Mouse (Mus musculus) cerebellum, adult 9-11 months (tissue): ENCODE measurements around the gene Peli1.

ENCODE experiments used
- DNase-seq: peaks from one replicate; pipeline ENCODE4 v3.0.0; 2022

Gene Peli1

DNA sequence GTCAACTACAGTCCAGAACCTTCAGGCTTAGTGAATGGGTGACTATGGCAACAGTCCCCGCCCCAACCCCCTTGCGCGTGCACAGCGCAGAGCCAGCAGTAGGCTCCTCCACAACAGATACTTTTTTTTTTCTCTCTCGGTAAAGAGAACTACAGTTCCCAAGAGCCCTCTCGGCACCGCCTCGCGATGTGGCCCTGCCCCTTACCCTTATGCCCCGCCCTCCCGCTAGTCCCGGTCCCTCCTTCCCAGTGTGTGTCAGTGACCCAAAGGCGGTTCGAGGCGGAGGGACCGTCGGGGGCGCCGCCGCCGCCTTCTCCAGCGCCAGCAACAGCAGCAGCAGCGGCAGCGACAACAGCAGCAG, at the start of gene Peli1:
Peli1 (plus strand) TSS at position 225 of the 361 bp plus-strand sequence.
- peak; percentile 93 for DNase-seq

- DNase-seq, result no peak
Observed at GRCm38 (mm10) chr11:21042590-21042989, 48.5 kb upstream of the Peli1 start.

DNA sequence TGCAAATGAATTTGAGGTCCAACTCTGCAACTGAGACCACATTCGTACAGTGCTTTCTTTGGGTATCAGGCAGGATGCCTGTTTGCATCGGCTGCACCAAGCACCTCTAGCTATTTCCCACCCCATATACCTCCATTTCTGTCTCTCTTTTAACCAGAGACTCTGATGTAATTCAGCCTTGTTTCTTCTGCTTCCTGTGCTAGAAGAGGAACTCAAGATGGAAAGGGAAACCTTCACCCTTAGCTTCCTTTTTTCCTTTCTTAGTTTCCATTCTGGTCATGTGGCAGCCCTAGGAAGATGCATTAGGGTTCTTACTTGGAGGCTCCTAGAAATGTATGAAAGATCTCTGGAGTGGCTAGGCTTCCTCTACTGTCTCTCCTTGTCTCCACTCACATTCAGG, 44.9 kb upstream of the Peli1 start:
- no peak for DNase-seq

- DNase-seq, result no peak
Observed at GRCm38 (mm10) chr11:21047921-21048320, 43.2 kb upstream of the Peli1 start.

GRCm38 (mm10) chr11:21051716-21052115, 39.4 kb upstream of the Peli1 start:
- no peak for DNase-seq

DNA sequence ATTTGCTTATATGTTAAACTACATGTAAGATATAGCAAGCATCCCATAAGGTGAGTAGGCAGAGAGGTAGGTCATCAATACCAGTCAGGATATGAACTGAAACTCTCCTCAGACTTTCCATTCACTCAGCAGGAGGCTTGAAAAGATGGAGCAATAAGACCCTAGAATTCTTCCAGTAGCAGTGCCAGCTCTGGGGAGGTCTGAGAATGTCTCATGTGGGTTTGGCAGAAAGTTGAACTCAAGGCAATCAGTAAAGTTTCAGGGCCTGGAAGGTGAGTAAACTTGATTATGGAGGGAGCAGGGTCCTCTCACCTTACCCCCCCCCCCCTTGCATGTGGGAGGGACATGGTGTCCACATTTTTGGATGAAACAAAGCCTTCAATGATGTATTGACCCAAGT, 36.5 kb upstream of the Peli1 start:
- DNase-seq, result no peak

DNA sequence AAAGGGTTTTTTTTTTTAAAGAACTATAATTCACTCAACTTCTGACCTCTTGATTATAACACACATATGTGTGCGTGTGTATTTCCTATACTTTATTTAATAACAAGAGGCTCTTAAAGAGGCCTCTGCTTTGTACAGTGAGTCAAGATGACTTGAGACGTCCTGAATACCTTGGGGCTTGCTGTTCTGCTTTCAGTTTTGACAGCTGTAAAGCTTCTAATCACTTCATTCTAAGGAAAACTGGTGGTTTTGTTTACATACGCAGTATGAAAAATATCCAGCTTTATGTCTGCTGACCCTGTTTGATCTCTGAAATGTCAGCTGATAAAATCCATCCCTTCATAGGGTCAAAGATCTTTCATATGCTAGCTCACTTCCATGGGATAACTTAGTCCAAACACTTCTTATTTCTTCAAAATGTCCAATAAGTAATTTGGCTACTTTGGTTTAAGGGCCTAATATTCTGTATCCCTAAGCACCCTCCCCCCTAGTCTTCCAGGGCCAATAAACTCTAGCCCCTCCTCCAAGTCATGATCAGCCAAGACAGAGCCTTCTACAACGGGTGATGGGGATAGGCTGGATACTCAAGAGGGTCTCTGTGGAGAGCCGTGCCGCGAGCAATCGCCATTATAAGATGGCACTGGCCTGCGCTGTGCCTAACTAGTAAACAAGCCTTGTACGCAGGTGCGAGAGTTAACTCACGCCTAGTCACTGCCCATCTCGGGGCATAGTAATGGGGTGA, 34.8 kb upstream of the Peli1 start:
- no peak for DNase-seq

DNA sequence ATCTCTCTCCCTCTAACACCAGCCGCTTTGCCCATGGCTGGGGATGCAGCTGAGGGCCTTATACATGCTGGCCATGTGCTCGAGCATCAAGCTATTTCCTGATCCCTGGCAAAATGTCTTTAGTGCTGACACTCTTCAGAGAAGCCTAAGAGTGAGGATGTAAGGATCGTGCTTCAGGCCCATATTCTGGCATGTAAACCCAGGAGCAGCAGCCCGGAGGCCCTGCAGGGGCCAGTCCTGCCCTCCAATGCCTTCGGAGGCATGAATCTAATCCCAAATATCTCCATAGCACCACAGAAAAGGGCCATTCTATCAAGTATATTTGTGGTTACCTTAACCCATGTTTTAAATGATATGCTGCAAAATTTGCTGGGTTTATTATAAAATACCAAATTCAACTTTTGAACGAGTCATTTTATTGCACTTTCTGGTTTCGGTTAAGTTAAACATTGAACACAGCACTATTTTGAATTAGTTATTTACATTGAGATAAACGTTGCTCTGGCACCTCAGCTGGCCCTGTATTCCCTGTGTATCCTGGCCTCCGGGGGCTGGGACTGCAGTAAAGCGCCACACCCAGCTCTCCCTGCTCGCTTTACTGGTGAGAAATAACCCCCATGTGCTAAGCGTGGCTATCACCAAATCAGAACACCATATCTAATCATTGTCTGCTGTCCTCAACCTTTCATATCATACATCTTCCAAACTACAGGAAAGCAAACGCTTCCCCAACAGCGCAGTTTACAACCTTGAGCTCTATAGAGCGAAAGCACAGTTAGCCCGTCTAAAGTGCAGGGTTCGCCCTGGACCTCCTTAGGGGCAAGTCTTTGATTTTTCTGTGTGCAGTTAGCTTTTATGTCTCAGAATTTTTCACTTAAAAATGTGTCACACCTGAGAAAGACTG, 33.3 kb upstream of the Peli1 start:
- no peak for DNase-seq

GRCm38 (mm10) chr11:21058415-21058781, 32.7 kb upstream of the Peli1 start:
- DNase-seq, result no peak

DNA sequence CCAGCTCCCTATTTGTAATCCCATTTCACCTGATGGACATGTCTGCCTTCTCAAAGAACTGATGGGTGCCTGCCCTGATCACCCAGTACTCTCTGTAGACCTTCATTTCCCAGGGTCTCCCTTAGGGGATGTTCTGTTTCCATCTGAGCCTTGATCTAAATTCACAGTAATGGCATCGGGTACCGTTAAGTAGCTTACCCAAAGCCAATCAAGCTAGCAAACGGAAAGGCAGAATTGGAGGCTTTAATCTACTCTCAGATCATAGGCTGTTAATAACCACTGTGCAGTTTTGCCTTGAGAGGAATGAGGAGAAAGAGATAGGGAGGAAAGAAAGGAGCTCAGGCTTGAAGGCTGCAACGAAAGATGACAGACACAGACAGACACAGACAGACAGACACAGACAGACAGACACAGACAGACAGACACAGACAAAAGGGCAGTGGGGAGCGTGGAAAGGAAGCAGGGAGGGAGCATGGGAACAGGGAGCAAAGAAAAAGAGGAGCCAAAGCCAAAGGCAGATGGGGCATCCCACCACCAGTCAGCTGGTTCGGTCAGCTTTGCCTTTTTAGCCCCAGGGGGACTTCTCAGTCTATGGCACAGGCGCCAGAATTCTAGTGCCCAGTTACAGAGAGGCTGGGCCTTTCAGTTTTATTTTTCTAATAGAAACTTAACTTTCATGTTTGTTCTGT, 30.6 kb upstream of the Peli1 start:
- DNase-seq, result no peak

- no peak for DNase-seq
Observed at GRCm38 (mm10) chr11:21061075-21061403, 30.1 kb upstream of the Peli1 start.

GRCm38 (mm10) chr11:21061431-21061830, 29.7 kb upstream of the Peli1 start:
- no peak for DNase-seq

DNA sequence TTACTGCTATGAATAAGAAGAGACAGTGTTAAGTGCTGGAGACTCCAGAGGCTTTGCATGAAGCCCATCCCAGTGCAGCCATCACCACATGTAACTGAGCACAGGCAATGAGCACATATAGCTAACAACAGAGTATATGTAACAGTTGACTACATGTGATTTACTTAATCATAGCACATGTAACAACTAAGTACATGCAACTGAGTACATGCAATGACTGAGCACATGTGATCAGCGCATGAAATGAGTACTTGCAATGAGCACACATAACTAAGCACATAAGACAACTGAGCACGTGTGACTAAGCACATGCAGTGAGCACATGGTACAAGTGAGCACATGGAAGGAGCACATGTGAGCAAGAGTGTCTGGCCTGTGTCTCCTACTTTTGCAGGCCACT, 29.0 kb upstream of the Peli1 start:
- DNase-seq, result no peak

DNA sequence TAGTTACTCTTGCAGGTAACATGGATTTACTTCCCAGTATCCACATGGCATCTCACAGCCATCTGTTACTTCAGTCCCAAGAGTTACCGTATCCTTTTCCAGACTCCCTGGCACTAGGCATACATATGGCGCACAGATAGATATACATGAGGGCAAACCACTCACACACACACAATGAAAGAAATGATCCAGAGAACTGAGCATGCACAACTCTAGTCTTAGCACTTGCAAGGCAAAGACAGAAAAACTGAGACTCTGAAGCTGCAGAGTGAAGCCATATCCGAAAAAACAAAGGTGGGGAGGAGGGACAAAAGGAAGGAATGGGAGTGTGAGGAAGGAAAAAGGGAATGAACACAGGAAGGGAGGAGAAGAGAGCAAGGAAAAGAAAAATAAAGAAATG, 27.8 kb upstream of the Peli1 start:
- no peak for DNase-seq

GRCm38 (mm10) chr11:21079400-21079799, 11.7 kb upstream of the Peli1 start:
- DNase-seq, result no peak

- DNase-seq, result no peak
Observed at GRCm38 (mm10) chr11:21079851-21080362, 11.2 kb upstream of the Peli1 start.

GRCm38 (mm10) chr11:21081169-21081568, 9.9 kb upstream of the Peli1 start:
- no peak for DNase-seq

DNA sequence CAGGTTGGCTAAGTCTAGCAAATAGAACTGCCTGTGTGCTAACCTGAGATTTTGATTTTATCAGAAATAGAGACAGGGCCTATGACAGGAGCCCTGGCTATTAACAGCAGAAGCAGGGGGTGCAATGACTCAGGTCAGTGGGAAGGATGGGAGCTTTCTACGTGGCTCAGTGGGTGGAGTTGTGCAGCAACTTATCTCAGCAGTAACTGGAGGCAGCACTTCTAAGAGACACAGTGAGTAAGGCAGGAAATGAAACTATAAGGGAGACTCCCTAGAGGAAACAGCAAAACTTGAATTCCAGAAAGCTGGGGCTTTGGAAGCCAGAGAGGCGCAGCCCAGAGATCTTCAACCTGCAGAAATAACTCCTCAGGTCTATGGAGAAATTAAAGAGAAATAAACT, 8.4 kb upstream of the Peli1 start:
- DNase-seq, result no peak

DNA sequence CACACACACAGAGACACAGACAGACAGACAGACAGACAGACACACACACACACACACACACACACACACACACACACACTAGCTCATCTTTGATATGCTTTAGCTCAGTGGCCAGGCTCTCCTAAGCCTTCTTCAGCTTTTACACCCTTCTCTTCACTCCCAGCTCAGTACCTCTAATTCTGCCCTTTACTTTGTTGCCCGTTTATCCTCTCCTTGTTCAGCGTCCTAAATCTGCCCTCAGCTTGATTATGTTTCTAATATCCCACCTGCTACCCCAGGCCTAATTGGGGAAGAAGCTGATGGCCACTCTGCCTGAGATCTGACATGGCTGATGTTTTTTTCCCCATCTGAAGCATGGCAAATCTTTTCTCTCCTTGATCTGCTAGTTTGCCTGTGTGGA, 2.7 kb upstream of the Peli1 start:
- no peak for DNase-seq

GRCm38 (mm10) chr11:21089571-21089970, 1.5 kb upstream of the Peli1 start:
- peak; percentile 17 for DNase-seq

DNA sequence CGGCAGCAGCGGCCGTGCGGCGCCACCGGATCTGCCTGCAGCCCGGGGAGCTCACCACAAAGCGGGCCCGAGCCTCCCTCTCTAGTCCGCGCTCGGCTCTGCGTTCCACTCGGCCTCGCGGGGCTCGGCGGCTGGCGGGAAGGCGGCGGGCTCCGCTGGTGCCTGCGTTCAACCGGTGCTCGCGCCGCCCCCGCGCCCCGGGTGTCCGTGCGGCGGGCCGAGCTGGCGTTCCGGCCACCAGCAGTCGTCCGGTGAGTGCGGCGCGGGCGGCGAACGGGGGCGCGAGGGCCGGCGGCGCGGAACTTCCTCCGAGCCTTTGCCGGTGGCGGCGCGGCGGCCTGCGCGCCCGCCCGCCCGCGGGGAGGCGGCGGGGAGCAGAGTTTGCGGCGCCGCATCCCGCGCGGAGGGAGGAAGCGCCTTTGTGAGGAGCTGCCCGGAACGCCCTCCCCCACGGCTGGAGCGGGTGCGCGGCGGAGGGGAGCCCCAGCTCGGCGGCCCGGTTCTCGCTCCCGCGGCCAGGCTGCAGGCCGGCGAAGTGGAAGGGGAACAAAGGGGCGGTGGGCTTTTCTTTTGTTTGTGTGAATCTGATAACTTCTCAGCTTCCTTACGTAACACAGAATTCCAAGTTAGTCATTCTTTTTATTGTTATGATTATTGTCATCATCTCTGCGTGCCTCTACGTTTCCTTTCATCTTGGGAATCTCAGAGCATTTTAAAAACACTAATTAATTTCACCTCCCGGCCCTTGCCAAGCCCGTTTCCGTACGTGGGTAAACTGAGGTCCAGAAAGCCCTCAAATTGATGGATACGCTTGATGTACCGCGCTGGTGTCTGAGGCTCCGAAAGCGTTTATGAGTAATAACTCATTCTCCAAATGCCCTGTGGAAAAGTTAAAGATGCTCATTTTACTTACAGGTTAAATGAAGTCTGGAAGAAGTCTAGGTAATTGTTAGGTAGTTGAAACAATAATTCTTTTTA, 626 bp downstream of the Peli1 start:
- DNase-seq, result peak; percentile 74

GRCm38 (mm10) chr11:21092621-21093020, 1.5 kb downstream of the Peli1 start:
- no peak for DNase-seq
